Mouse (Mus musculus) urinary bladder, postnatal 36 days (tissue): ENCODE results near the gene Acot12.
"Not testable (repeated sequence)": the region's sequence is repeated elsewhere in the genome, so short reads cannot be mapped to it uniquely, and the experiment has no call there.

Source experiments
- DNase-seq, 2 experiments: peaks; one replicate each; pipeline ENCODE4 v3.0.0; 2022; ENCODE audit warnings: low spot score in 2 of 2, mixed read lengths in 1 of 2

Gene Acot12

GRCm38 (mm10) chr13:91759791-91760190 lies 18.5 kb downstream of the Acot12 start:
- DNase-seq = no peak

- DNase-seq = no peak
These were observed 19.2 kb downstream of the Acot12 start for GRCm38 (mm10) chr13:91760302-91761050.

GRCm38 (mm10) chr13:91761654-91762445 lies 20.5 kb downstream of the Acot12 start:
- no peak for DNase-seq

GRCm38 (mm10) chr13:91763654-91764053 lies 22.3 kb downstream of the Acot12 start:
- DNase-seq = not testable (repeated sequence)

GRCm38 (mm10) chr13:91765627-91766026 lies 24.3 kb downstream of the Acot12 start:
- DNase-seq = no peak

- DNase-seq = no peak
These were observed 27.7 kb downstream of the Acot12 start for GRCm38 (mm10) chr13:91768683-91769651.

GRCm38 (mm10) chr13:91778092-91778491 lies 36.8 kb downstream of the Acot12 start:
- DNase-seq = no peak

GRCm38 (mm10) chr13:91779892-91780291 lies 38.6 kb downstream of the Acot12 start:
- no peak for DNase-seq

GRCm38 (mm10) chr13:91792035-91792434 lies 50.7 kb downstream of the Acot12 start:
- no peak for DNase-seq

GRCm38 (mm10) chr13:91794926-91795436 lies 53.7 kb downstream of the Acot12 start:
- DNase-seq = no peak

- no peak for DNase-seq
These were observed 54.3 kb downstream of the Acot12 start for GRCm38 (mm10) chr13:91795593-91795992.

- no peak for DNase-seq
These were observed 54.7 kb downstream of the Acot12 start for GRCm38 (mm10) chr13:91796003-91796402.

GRCm38 (mm10) chr13:91796916-91797315 lies 55.6 kb downstream of the Acot12 start:
- no peak for DNase-seq

GRCm38 (mm10) chr13:91797442-91797841 lies 56.1 kb downstream of the Acot12 start:
- DNase-seq = no peak

- no peak for DNase-seq
These were observed 60.4 kb downstream of the Acot12 start for GRCm38 (mm10) chr13:91801726-91802125.

- peak; percentile 84 to 89 for DNase-seq
These were observed 66.0 kb downstream of the Acot12 start, which contains the start of gene Zcchc9 for GRCm38 (mm10) chr13:91807155-91807839. TSS of gene Zcchc9 (minus strand) at chr13:91807705.

- no peak for DNase-seq
These were observed 66.7 kb downstream of the Acot12 start for GRCm38 (mm10) chr13:91807874-91808575.

- DNase-seq = no peak
These were observed 68.2 kb downstream of the Acot12 start for GRCm38 (mm10) chr13:91809476-91809875.

- no peak for DNase-seq
These were observed 73.4 kb downstream of the Acot12 start for GRCm38 (mm10) chr13:91814670-91815069.

- DNase-seq = no peak
These were observed 82.4 kb downstream of the Acot12 start for GRCm38 (mm10) chr13:91823735-91824134.
